Mouse (Mus musculus): ENCODE data around the gene Rpl19.

GRCm38 (mm10) chr11:98001986-98002385 lies 24.5 kb upstream of the Rpl19 start:
- TF ChIP-seq POLR2A (IDR thresholded peaks at IDR 0.05; ENCODE audit: insufficient read depth, low read depth, low read length) (no peak), CTCF (IDR thresholded peaks at IDR 0.05; ENCODE audit: insufficient read depth, low read depth, low read length) (no peak)
